Mouse (Mus musculus) cortical plate, adult 2 months (tissue): Measurements from ENCODE around the gene Mat2a.

Experiments
- CTCF ChIP-seq: fragments of 200-500 bp; IDR thresholded peaks from 2 replicates; pipeline ENCODE4 v1.5.1; 2011; ENCODE audit warnings: mild to moderate bottlenecking, control low read depth, low read length; ENCODE audit not compliant: insufficient read depth; ENCODE audit errors: extremely low read depth
- POLR2A ChIP-seq: fragments of 200-500 bp; IDR thresholded peaks from 2 replicates; pipeline ENCODE4 v1.6.1; 2011; ENCODE audit warnings: mild to moderate bottlenecking, low read length, control low read depth; ENCODE audit not compliant: insufficient read depth; ENCODE audit errors: extremely low read depth

DNA sequence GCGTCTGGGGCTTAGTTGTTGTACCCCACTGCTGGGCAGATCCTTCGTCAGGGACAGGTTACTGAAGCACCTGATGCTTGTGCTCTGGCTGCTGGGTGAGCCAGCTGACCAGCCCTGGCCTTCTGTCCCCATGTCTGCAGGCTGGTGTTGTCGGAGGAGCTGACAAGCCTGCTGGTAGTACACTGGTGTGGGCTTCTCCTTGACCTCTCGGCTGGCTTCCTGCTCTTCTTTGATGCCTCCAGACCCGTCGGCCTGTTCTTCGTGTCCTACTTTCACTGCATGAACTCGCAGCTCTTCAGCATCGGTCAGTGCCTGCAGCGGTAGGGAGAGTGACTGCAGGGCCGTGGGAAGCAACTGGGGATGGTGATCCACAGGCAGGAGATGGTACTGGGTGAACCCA lies 13.7 kb downstream of the Mat2a start:
- no peak for TF ChIP-seq CTCF
- no peak for TF ChIP-seq POLR2A
